Mouse (Mus musculus) fibroblast of lung, adult 2 months (primary cell): ENCODE data around the gene Ubr3.
A peak's percentile ranks its signal among the peaks of the same experiment; 100 is the strongest.

Source experiments
- DNase-seq: peaks from one replicate; pipeline ENCODE4 v3.0.0-alpha.2; 2011; ENCODE audit warnings: low read depth

Ubr3 gene

GRCm38 (mm10) chr2:69897039-69897617 lies at the start of gene Ubr3:
TSS of gene Ubr3 (plus strand) at chr2:69897246.
- DNase-seq, result peak; percentile 74

DNA sequence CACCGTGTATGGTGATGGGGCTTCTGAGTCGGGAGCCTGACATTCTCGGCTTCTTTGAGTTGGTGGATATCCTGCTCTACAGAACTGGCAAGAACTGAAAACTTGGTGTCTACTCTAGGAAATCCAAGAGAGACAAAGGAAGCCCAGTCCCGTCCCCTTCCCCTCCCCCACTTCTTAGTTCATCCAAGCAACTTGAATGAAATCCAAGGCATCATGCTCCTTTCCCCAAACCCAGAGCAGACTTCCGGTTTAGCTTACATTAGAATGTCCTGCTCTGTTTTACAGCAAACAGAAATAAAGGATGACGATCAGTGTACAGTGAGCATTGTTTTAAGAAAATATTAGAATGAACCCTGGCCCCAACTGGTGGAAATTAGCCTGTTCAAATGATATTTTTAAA lies 47.8 kb upstream of the Ubr3 start:
- no peak for DNase-seq

- DNase-seq, result no peak
These were observed 45.5 kb upstream of the Ubr3 start for GRCm38 (mm10) chr2:69851427-69852058.

- no peak for DNase-seq
These were observed 40.7 kb upstream of the Ubr3 start for GRCm38 (mm10) chr2:69856392-69856791.

GRCm38 (mm10) chr2:69857882-69858281 lies 39.2 kb upstream of the Ubr3 start:
- no peak for DNase-seq

DNA sequence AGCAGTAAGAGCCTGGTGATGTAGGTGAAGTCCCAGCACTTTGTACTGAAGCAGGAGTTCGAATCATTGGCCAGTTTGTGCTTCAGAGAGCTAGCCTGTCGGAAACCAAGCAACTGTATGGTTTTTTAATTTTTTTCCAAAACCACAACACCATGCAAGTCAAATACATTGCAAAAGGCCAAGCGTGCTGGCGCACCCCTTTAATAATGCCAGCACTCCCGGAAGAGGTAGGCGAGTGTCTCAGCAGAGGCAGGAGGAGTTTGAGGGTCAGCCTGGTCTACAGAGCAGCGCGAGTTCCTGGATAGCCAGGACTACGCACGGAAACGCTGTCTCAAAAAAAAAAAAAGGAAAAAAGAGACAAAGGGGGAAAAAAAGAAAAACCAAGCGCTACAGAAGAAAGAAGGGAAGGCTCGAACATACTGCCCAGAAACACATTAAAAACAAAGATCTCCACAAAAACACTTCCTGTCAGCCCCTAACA lies 36.0 kb upstream of the Ubr3 start:
- no peak for DNase-seq

DNA sequence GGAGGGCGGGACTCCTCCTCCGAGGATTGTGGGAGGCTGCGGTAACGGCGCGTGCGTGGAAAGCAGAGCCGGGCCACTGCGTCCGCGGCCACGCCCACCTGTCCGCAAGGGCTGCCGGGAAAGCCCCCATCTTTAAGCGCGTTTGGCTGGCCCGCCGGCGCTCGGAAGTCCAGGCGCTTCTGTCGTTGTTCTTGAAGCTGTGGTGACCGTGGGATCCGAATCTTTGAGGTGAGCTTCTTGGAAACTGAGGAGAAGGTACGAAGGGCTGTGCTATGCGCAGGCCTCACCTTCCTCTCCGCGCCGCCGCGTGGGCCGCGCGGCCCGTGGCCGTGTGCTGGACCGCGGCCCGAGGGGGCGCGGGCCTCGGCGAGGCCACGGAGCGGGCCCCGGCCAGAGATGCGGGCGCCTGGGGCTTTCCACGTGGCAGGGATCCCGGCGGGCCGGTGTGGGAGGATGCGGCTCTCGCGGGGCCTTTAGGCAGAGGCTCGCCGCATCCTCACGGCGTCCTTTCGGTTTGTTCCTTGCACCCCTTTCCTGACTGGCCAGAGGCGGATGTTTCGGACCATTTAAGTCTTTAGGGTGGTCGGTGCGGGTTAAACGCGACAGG lies 35.5 kb upstream of the Ubr3 start, which contains the start of gene Ssb:
Ssb (plus strand) TSS at position 78 of the 607 bp plus-strand sequence.
- DNase-seq, result peak; percentile 76

GRCm38 (mm10) chr2:69862117-69862657 lies 34.9 kb upstream of the Ubr3 start:
- no peak for DNase-seq

DNA sequence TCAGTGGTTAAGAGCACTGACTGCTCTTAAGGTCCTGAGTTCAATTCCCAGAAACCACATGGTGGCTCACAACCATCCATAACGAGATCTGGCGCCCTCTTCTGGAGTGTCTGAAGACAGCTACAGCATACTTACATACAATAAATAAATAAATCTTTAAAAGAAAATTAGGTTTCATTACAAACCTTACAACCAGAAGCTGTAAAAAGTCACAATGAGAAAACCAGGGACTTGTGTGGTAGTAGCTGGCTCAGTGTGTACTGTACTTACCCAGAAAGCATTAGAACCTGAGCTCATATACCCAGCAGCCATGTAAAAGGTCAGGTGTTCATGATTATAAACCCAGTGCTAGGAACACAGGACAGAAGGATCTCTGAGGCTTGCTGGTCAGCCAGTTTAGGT lies 13.1 kb upstream of the Ubr3 start:
- DNase-seq, result no peak

DNA sequence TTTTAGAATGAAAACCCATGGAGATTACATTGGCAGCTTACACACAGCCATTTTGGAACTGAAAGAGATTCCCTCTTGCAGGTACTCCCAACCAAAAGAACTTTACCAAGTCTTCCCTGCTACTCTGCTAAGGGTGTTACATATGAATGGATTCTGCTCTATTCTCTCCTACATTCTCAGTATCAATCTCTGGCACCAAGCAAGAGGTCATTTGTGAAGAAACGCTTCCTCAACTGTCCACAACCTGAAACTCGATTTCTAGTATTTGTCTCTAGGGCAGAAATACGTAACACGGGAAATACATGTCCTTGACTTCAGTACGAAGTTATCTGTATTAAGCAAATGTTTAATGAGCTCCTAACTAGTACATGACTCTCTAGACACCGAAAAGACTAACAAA lies 12.5 kb upstream of the Ubr3 start:
- DNase-seq, result no peak

- DNase-seq, result no peak
These were observed 12.0 kb upstream of the Ubr3 start for GRCm38 (mm10) chr2:69885050-69885449.

- peak; percentile 58 for DNase-seq
These were observed 11.4 kb upstream of the Ubr3 start, which contains the start of gene Mettl5 for GRCm38 (mm10) chr2:69885451-69886305. TSS of gene Mettl5 (minus strand) at chr2:69885615.

DNA sequence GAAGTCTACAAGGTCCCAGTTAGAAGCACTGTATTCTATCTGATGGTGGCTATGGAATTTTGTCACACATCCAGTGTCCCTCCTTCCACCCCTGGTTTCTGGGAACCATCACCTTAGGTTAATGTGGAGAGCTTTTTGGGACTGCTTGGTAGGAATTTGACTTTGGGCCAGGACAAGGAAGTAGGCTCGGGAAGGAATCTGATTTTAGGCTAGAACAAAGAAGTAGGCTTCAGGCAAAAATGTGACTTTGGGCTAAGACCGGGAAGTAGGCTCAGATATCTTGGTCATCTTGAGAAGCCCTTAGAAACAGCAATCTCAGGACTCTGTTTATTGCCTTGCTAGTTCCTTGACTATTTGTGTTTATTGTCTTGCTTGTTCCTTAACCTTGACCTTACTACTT lies 8.1 kb upstream of the Ubr3 start:
- DNase-seq, result no peak

DNA sequence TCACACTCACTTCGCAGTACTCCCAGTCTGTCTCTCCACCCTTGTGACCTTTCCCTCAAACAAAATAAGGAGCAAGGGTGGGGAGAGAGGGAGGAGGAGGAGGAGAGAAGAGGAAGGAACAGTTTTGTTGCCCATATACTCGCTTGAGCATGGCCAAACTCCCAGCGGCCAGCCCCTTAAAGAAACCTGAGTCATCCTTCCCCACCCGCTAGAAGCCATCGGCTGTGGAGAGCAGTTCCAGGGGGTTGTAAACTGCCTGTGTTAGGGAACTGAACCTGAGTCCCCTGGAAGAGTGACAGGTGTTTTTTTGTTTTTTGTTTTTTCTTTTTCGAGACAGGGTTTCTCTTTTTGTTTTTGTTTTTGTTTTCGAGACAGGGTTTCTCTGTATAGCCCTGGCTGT lies 6.2 kb upstream of the Ubr3 start:
- no peak for DNase-seq

- DNase-seq, result no peak
These were observed 3.9 kb upstream of the Ubr3 start for GRCm38 (mm10) chr2:69893145-69893544.

DNA sequence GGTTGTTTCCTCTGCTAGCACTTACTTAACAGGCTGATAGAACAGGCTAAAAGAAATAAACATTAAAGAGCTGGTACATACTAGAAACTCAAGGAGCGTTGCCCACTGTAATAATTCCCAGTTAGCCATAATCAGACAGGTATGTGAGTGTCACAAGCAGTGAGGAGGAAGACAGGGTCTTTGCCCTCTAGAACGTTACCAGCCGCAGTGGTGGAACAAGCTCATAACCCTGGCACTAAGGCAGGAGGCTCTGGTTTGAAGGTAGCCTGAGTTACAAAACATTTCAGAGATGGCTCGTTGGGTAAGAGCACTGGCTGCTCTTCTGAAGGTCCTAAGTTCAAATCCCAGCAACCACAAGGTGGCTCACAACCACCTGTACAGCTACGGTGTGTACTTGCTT lies 3.2 kb upstream of the Ubr3 start:
- no peak for DNase-seq

- DNase-seq, result no peak
These were observed 1.4 kb upstream of the Ubr3 start for GRCm38 (mm10) chr2:69895502-69896223.

- no peak for DNase-seq
These were observed 843 bp upstream of the Ubr3 start for GRCm38 (mm10) chr2:69896224-69896581.

GRCm38 (mm10) chr2:69897618-69898575 lies 851 bp downstream of the Ubr3 start:
- DNase-seq, result no peak

GRCm38 (mm10) chr2:69903541-69903940 lies 6.5 kb downstream of the Ubr3 start:
- DNase-seq, result no peak
